26 mouse cellular contexts compared by ENCODE assay signal in the genomic region with DNA sequence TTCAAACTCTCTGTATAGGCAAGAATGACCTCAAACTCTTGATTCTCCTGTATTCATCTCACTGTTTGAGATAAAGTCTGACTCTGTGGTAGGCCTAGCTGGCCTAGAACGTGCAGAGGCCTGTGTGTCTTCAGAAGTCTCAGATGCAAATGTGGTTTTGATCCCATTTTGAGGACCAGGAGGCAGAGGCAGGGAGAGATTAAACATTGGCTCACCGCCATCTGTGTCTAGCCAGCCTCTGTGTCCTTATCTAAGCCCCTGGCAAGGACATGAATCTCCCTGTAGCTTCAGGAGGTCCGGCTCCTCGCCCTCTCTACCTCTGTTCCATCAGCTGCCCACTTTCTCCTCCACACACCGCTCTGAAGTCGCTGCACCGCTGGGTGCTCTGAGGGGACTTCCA. TPM values are rescaled to one million over a fixed set of nuclear protein-coding genes. Genes with fewer than 3 reads are reported as not detected.
DNase-seq lines count a peak whose midpoint lies in the region; ATAC-seq and TF ChIP-seq lines count a peak whose summit lies in the region.
"Had no signal": no experiment of that assay in that cellular context is flagged by ENCODE, and none has a peak within 500 bp of the region (broad histone marks: within the 10 kb centered on the region; RNA-seq: fewer than 3 reads in every experiment).

No protein-coding gene starts in this region.

- TF ChIP-seq RAD21 in MEL (IDR thresholded peaks at IDR 0.05; ENCODE audit: low read depth, low read length), result no peak

- H3K27ac ChIP-seq in liver, embryonic 16.5 days (ENCODE audit: low read length), result no peak overlapping the region
- H3K27ac ChIP-seq in liver, embryonic 12.5 days, result no peak overlapping the region
- H3K27ac ChIP-seq in MEL (ENCODE audit: control insufficient read depth, low read depth, low read length), result no peak overlapping the region
- no peak overlapping the region for H3K27ac ChIP-seq in forebrain, embryonic 11.5 days (ENCODE audit: low read depth, low read length)
- H3K27ac ChIP-seq: embryonic facial prominence, embryonic 13.5 days; embryonic facial prominence, embryonic 15.5 days; forebrain, embryonic 12.5 days had no signal

- H3K9ac ChIP-seq in liver, embryonic 16.5 days (ENCODE audit: low read depth, low read length), result no peak overlapping the region
- H3K9ac ChIP-seq in liver, embryonic 12.5 days, result no peak overlapping the region; the same call in 1 of the 2 replicates
- no peak overlapping the region for H3K9ac ChIP-seq in MEL (ENCODE audit: control insufficient read depth, low read depth, low read length, poor library complexity, severe bottlenecking)
- H3K9ac ChIP-seq in forebrain, embryonic 11.5 days (ENCODE audit: low read length), result no peak overlapping the region
- H3K9ac ChIP-seq: embryonic facial prominence, embryonic 13.5 days; embryonic facial prominence, embryonic 15.5 days; forebrain, embryonic 12.5 days had no signal

- H3K4me1 ChIP-seq in liver, embryonic 16.5 days (ENCODE audit: control insufficient read depth, low read depth, low read length), result peaks cover 5% of the 10 kb centered on the region
- peaks cover 11% of the 10 kb centered on the region for H3K4me1 ChIP-seq in liver, embryonic 12.5 days
- H3K4me1 ChIP-seq in MEL (ENCODE audit: control insufficient read depth in 1 of 2, insufficient read depth in 2 of 2, low read length in 2 of 2), result no peaks in the 10 kb centered on the region
- H3K4me1 ChIP-seq in forebrain, embryonic 11.5 days (replicated peaks; ENCODE audit: control insufficient read depth, insufficient read depth, low read length), result peaks cover 4% of the 10 kb centered on the region; the same call in 1 of the 2 replicates

- no peaks in the 10 kb centered on the region for H3K79me2 ChIP-seq in MEL (ENCODE audit: control insufficient read depth, insufficient read depth, low read length, poor library complexity)

- TF ChIP-seq EP300 in MEL (IDR thresholded peaks at IDR 0.05; ENCODE audit: low read depth in 1 of 2, low read length in 2 of 2), result 0 out of 4 replicates have a peak, but pooled peaks have one; percentile 20 to 23

- no peak for TF ChIP-seq POLR2A in MEL (IDR thresholded peaks at IDR 0.05; ENCODE audit: control insufficient read depth in 1 of 2, insufficient read depth in 1 of 2, low read depth in 1 of 2, low read length in 2 of 2, poor library complexity in 1 of 2)

- 56% methylated on average over 7 of the region's 7 CpGs for WGBS in liver, embryonic 16.5 days (ENCODE audit: insufficient replicate concordance)
- 61% methylated on average over 7 of the region's 7 CpGs for WGBS in liver, embryonic 12.5 days (ENCODE audit: insufficient replicate concordance)
- WGBS in forebrain, embryonic 11.5 days, result 86% methylated on average over 7 of the region's 7 CpGs

- H3K27me3 ChIP-seq in liver, embryonic 16.5 days (ENCODE audit: control insufficient read depth, insufficient read depth, low read depth, low read length), result peaks cover 38% of the 10 kb centered on the region
- H3K27me3 ChIP-seq in liver, embryonic 12.5 days (replicated peaks), result peaks cover 52% of the 10 kb centered on the region
- no peaks in the 10 kb centered on the region for H3K27me3 ChIP-seq in MEL (ENCODE audit: control insufficient read depth in 1 of 2, insufficient read depth in 2 of 2, low read length in 2 of 2)
- H3K27me3 ChIP-seq in forebrain, embryonic 11.5 days (ENCODE audit: control insufficient read depth, insufficient read depth, low read length), result peaks cover 26% of the 10 kb centered on the region
- H3K27me3 ChIP-seq: CH12.LX had no signal

- H3K4me2 ChIP-seq in liver, embryonic 16.5 days (ENCODE audit: low read depth, low read length), result no peak overlapping the region
- no peak overlapping the region for H3K4me2 ChIP-seq in liver, embryonic 12.5 days
- no peak overlapping the region for H3K4me2 ChIP-seq in forebrain, embryonic 11.5 days (ENCODE audit: low read depth, low read length, severe bottlenecking)
- H3K4me2 ChIP-seq: embryonic facial prominence, embryonic 13.5 days; embryonic facial prominence, embryonic 15.5 days; forebrain, embryonic 12.5 days had no signal

- peak; percentile 62 for DNase-seq in MEL (ENCODE audit: low read depth, low spot score)
- no peak for DNase-seq in forebrain, embryonic 11.5 days (ENCODE audit: low spot score)
- no peak for DNase-seq in heart, adult 11 months
- DNase-seq: adrenal gland, adult 2 months; adrenal gland, postnatal 10 days; adrenal gland, postnatal 25 days; B cell, adult 2 months; cerebellum, adult 11 months; cerebellum, adult 18-20 months; cerebellum, adult 8-10 months; cerebellum, adult 9-11 months; cerebellum, postnatal 14 days; cerebellum, postnatal 36 days; embryo, embryonic 11 days had no signal

- TF ChIP-seq CTCF in MEL (IDR thresholded peaks at IDR 0.05 in 2 of 3, conservative IDR thresholded peaks at IDR 0.05 in 1 of 3; ENCODE audit: control insufficient read depth in 1 of 3, insufficient read depth in 1 of 3, low read depth in 2 of 3, low read length in 3 of 3, poor library complexity in 1 of 3, severe bottlenecking in 1 of 3), result no peak

- ATAC-seq in liver, embryonic 16.5 days (ENCODE audit: low read depth), result peak; percentile 19; the same call in 1 of the 2 replicates
- ATAC-seq in liver, embryonic 12.5 days, result no peak
- ATAC-seq in megakaryocyte progenitor cell, adult 5-6 weeks (replicated peaks; ENCODE audit: poor library complexity), result peak; percentile 55
- no peak for ATAC-seq in forebrain, embryonic 11.5 days (replicated peaks; ENCODE audit: low FRiP score)
- ATAC-seq: CD4-positive, CD25-positive, alpha-beta regulatory T cell, adult 4 months; forebrain, embryonic 14.5 days; forebrain, embryonic 16.5 days had no signal

- H3K9me3 ChIP-seq in liver, embryonic 16.5 days (replicated peaks; ENCODE audit: control insufficient read depth, low read length), result 0 out of 2 replicates have a peak, but pooled peaks cover 2% of the 10 kb centered on the region
- peaks cover 7% of the 10 kb centered on the region for H3K9me3 ChIP-seq in liver, embryonic 12.5 days (replicated peaks)
- no peaks in the 10 kb centered on the region for H3K9me3 ChIP-seq in MEL (replicated peaks; ENCODE audit: insufficient read depth, low read length)
- H3K9me3 ChIP-seq in forebrain, embryonic 11.5 days (ENCODE audit: control insufficient read depth, low read length), result peaks cover 4% of the 10 kb centered on the region; the same call in 1 of the 2 replicates
- H3K9me3 ChIP-seq: embryonic facial prominence, embryonic 15.5 days had no signal

- H3K36me3 ChIP-seq in liver, embryonic 16.5 days (ENCODE audit: control insufficient read depth, insufficient read depth), result no peaks in the 10 kb centered on the region
- no peaks in the 10 kb centered on the region for H3K36me3 ChIP-seq in liver, embryonic 12.5 days
- H3K36me3 ChIP-seq in MEL (ENCODE audit: control insufficient read depth in 1 of 2, insufficient read depth in 2 of 2, low read length in 2 of 2), result no peaks in the 10 kb centered on the region
- H3K36me3 ChIP-seq in forebrain, embryonic 11.5 days (ENCODE audit: control insufficient read depth, insufficient read depth, low read length), result no peaks in the 10 kb centered on the region
- H3K36me3 ChIP-seq: embryonic facial prominence, embryonic 15.5 days; forebrain, embryonic 12.5 days; G1E had no signal

- H3K4me3 ChIP-seq in liver, embryonic 16.5 days (ENCODE audit: low read depth, low read length), result no peak overlapping the region
- no peak overlapping the region for H3K4me3 ChIP-seq in liver, embryonic 12.5 days
- H3K4me3 ChIP-seq in MEL (ENCODE audit: control insufficient read depth in 1 of 2, insufficient read depth in 1 of 2, low read depth in 2 of 2, low read length in 2 of 2), result no peak overlapping the region
- no peak overlapping the region for H3K4me3 ChIP-seq in forebrain, embryonic 11.5 days (ENCODE audit: low read depth, low read length)
- H3K4me3 ChIP-seq: embryonic facial prominence, embryonic 13.5 days; embryonic facial prominence, embryonic 15.5 days; erythroblast, embryonic 14.5 days; forebrain, embryonic 12.5 days had no signal

TF ChIP-seq in MEL, 35 proteins besides CTCF, POLR2A, EP300 and RAD21:
- TF ChIP-seq GATA1 (IDR thresholded peaks at IDR 0.05; ENCODE audit: low read depth, low read length) (peak; percentile 50; the same call in 1 of the 2 replicates), TAL1 (IDR thresholded peaks at IDR 0.05; ENCODE audit: low read length) (peak; percentile 38; the same call in 1 of the 2 replicates), USF1 (IDR thresholded peaks at IDR 0.05; ENCODE audit: low read depth, low read length) (no peak)

RNA-seq across cellular contexts. Expression of a gene that starts 34.6 kb away (rescaled TPM):
- polyA plus RNA-seq in liver, embryonic 16.5 days (2015; fragmentation: Nextera tagmentation; extraction: Ambion mirVana), result 28.3 and 30.2 TPM in 2 replicates
- 33.3 and 35.0 TPM in 2 replicates for polyA plus RNA-seq in liver, embryonic 12.5 days (2016; fragmentation: Nextera tagmentation; extraction: Ambion mirVana)
- total RNA-seq in MEL (2012; rRNA removed), result 17.3 and 19.3 TPM in 2 replicates
- 10 to 100 TPM in 1 of 2 experiments, not detected in 1; 50.8 TPM for polyA plus RNA-seq in MEL (2012; ENCODE audit: insufficient read depth in 1 of 2, insufficient read length in 2 of 2, low read depth in 1 of 2, low replicate concordance in 2 of 2, missing spikeins in 1 of 2)
- 38.5 and 49.8 TPM in 2 replicates for total RNA-seq in megakaryocyte progenitor cell, adult 5-6 weeks (2015)
- 62.8 and 65.6 TPM in 2 replicates for total RNA-seq in megakaryocyte progenitor cell, adult 5-6 weeks (2017)
- 5.9 and 6.4 TPM in 2 replicates for polyA plus RNA-seq in forebrain, embryonic 11.5 days (2014; fragmentation: Nextera tagmentation; extraction: Ambion mirVana)

RNA-seq across cellular contexts. Expression of a gene that starts 34.8 kb away (rescaled TPM):
- 195 and 205 TPM in 2 replicates for polyA plus RNA-seq in liver, embryonic 16.5 days (2015; fragmentation: Nextera tagmentation; extraction: Ambion mirVana)
- 325 and 336 TPM in 2 replicates for polyA plus RNA-seq in liver, embryonic 12.5 days (2016; fragmentation: Nextera tagmentation; extraction: Ambion mirVana)
- total RNA-seq in MEL (2012; rRNA removed), result 525 and 545 TPM in 2 replicates
- 100 to 1,000 TPM in 1 of 2 experiments, not detected in 1; 671 TPM for polyA plus RNA-seq in MEL (2012; ENCODE audit: insufficient read depth in 1 of 2, insufficient read length in 2 of 2, low read depth in 1 of 2, low replicate concordance in 2 of 2, missing spikeins in 1 of 2)
- total RNA-seq in megakaryocyte progenitor cell, adult 5-6 weeks (2015), result 248 and 305 TPM in 2 replicates
- 384 and 406 TPM in 2 replicates for total RNA-seq in megakaryocyte progenitor cell, adult 5-6 weeks (2017)
- polyA plus RNA-seq in forebrain, embryonic 11.5 days (2014; fragmentation: Nextera tagmentation; extraction: Ambion mirVana), result 341 and 343 TPM in 2 replicates

RNA-seq across cellular contexts. Expression of a gene that starts 54.3 kb away (rescaled TPM):
- 130 and 137 TPM in 2 replicates for polyA plus RNA-seq in liver, embryonic 16.5 days (2015; fragmentation: Nextera tagmentation; extraction: Ambion mirVana)
- polyA plus RNA-seq in liver, embryonic 12.5 days (2016; fragmentation: Nextera tagmentation; extraction: Ambion mirVana), result 165 and 166 TPM in 2 replicates
- total RNA-seq in MEL (2012; rRNA removed), result 60.5 and 66.3 TPM in 2 replicates
- 100 to 1,000 TPM in 1 of 2 experiments, not detected in 1; 267 TPM for polyA plus RNA-seq in MEL (2012; ENCODE audit: insufficient read depth in 1 of 2, insufficient read length in 2 of 2, low read depth in 1 of 2, low replicate concordance in 2 of 2, missing spikeins in 1 of 2)
- 86.4 and 87.2 TPM in 2 replicates for total RNA-seq in megakaryocyte progenitor cell, adult 5-6 weeks (2015)
- 47.1 and 49.5 TPM in 2 replicates for total RNA-seq in megakaryocyte progenitor cell, adult 5-6 weeks (2017)
- 182 and 199 TPM in 2 replicates for polyA plus RNA-seq in forebrain, embryonic 11.5 days (2014; fragmentation: Nextera tagmentation; extraction: Ambion mirVana)

Comparison
In these comparisons a context has a peak if more than half of its experiments do, and no peak if none do; other contexts are left out.
1. ATAC-seq: peak in liver, embryonic 16.5 days (single experiment) and megakaryocyte progenitor cell, adult 5-6 weeks (single experiment); none in liver, embryonic 12.5 days (single experiment) and forebrain, embryonic 11.5 days (single experiment).